Mouse (Mus musculus): ENCODE results near the gene Tenm4. TPM values are rescaled to one million over a fixed set of nuclear protein-coding genes. Genes with fewer than 3 reads are reported as not detected.

Tenm4 gene
- total and polyA plus RNA-seq, 3 experiments: 9.2 to 15.2 TPM; not detected in 1

DNA sequence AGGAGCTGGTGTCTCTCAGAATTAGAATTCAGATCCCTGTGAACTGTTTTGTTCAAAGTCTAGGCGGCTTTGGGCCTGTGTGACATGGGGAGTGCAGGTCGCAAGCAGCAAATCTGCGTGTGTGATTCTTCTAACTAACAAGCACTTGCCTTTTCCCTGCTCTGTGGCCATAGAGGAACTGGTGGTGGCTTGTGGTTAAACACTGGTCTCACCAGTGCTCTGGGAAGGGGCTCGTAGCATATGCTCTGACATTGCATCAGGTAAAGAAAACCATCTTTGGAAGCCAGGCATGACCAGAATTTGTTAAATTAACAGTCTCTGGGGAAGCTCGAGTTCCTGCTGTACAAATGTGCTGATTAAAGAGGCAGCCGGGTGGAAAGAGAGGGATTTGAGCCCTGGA lies 308.1 kb downstream of the Tenm4 start:
- TF ChIP-seq POLR2AphosphoS2 (IDR thresholded peaks at IDR 0.05; ENCODE audit: low read length) (no peak), ZNF384 (IDR thresholded peaks at IDR 0.05; ENCODE audit: low read depth, low read length) (no peak), MYC (IDR thresholded peaks at IDR 0.05; ENCODE audit: low read depth, low read length) (no peak), NRF1 (IDR thresholded peaks at IDR 0.05; ENCODE audit: insufficient read depth, low read depth, low read length, poor library complexity, severe bottlenecking) (no peak), KAT2A (conservative IDR thresholded peaks at IDR 0.05; ENCODE audit: low read depth, low read length) (no peak), ZC3H11A (IDR thresholded peaks at IDR 0.05; ENCODE audit: low read depth, low read length) (no peak)

DNA sequence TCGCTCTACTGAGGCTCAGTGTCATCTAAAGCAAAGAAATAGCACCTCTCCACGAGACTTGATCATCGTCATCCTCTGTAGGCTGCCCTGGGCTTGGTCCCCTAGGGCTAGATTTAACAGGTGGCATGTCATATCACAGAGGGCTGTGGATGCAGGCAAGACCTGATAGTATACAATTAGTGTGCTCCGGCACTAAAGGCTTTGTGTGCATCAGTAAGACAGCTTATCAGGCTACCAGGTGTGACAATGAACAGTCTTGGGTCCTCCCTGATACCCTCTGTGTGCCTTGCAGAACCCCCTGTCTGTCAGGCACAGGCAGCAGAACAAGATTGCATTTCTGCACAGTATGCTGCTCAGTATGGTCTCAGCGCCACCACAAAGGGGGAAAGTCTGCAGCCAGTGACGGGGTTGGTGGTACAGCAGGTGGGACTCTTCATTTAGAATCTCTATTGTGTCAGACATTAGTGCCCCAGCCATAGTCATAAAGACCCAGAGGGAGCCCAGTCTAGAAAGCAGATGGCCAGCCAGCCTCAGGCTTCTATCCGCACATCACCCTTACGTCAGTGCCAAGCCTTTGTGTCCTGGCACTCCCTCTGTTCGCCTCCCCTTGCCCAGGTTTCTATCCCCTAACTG lies 309.4 kb downstream of the Tenm4 start:
- H3K4me1 ChIP-seq (ENCODE audit: control insufficient read depth in 1 of 2, insufficient read depth in 2 of 2, low read length in 2 of 2): no peaks in the 10 kb centered on the region
- H3K9ac ChIP-seq (ENCODE audit: control insufficient read depth, low read depth, low read length, poor library complexity, severe bottlenecking): no peak overlapping the region
- no peak for DNase-seq (ENCODE audit: low read depth, low spot score)
- no peak overlapping the region for H3K4me3 ChIP-seq (ENCODE audit: control insufficient read depth in 1 of 2, insufficient read depth in 1 of 2, low read depth in 2 of 2, low read length in 2 of 2)
- no peaks in the 10 kb centered on the region for H3K27me3 ChIP-seq (ENCODE audit: control insufficient read depth in 1 of 2, insufficient read depth in 2 of 2, low read length in 2 of 2)
- no peaks in the 10 kb centered on the region for H3K9me3 ChIP-seq (replicated peaks; ENCODE audit: insufficient read depth, low read length)
- H3K36me3 ChIP-seq (ENCODE audit: control insufficient read depth in 1 of 2, insufficient read depth in 2 of 2, low read length in 2 of 2): no peaks in the 10 kb centered on the region
- no peaks in the 10 kb centered on the region for H3K79me2 ChIP-seq (ENCODE audit: control insufficient read depth, insufficient read depth, low read length, poor library complexity)
- no peak for TF ChIP-seq MEF2A (IDR thresholded peaks at IDR 0.05; ENCODE audit: extremely low read depth, insufficient replicate concordance, low read depth, low read length, poor library complexity, severe bottlenecking)
- no peak for TF ChIP-seq ZKSCAN1 (IDR thresholded peaks at IDR 0.05; ENCODE audit: low read depth, low read length)
- no peak for TF ChIP-seq GATA1 (IDR thresholded peaks at IDR 0.05; ENCODE audit: low read depth, low read length)
- no peak for TF ChIP-seq MAFK (IDR thresholded peaks at IDR 0.05; ENCODE audit: borderline replicate concordance, low read depth, low read length)
- no peak for TF ChIP-seq GABPA (IDR thresholded peaks at IDR 0.05; ENCODE audit: low read depth, low read length)
- TF ChIP-seq ZC3H11A (IDR thresholded peaks at IDR 0.05; ENCODE audit: low read depth, low read length): no peak
- no peak for TF ChIP-seq RAD21 (IDR thresholded peaks at IDR 0.05; ENCODE audit: low read depth, low read length)
- no peak for TF ChIP-seq CHD1 (IDR thresholded peaks at IDR 0.05; ENCODE audit: low read depth, low read length)
- TF ChIP-seq SIN3A (IDR thresholded peaks at IDR 0.05; ENCODE audit: low read length): no peak
- TF ChIP-seq HCFC1 (IDR thresholded peaks at IDR 0.05; ENCODE audit: low read depth, low read length): no peak
- no peak for TF ChIP-seq USF2 (IDR thresholded peaks at IDR 0.05; ENCODE audit: borderline replicate concordance in 1 of 2, insufficient read depth in 1 of 2, low read depth in 1 of 2, low read length in 2 of 2)
- TF ChIP-seq POLR2A (IDR thresholded peaks at IDR 0.05; ENCODE audit: control insufficient read depth in 1 of 2, insufficient read depth in 1 of 2, low read depth in 1 of 2, low read length in 2 of 2, poor library complexity in 1 of 2): no peak
- no peak overlapping the region for H3K27ac ChIP-seq (ENCODE audit: control insufficient read depth, low read depth, low read length)

More for the DNA sequence above, 308.1 kb downstream of the Tenm4 start:
- Histone ChIP-seq H3K36me3 (ENCODE audit: control insufficient read depth in 1 of 2, insufficient read depth in 2 of 2, low read length in 2 of 2) (no peaks in the 10 kb centered on the region), H3K79me2 (ENCODE audit: control insufficient read depth, insufficient read depth, low read length, poor library complexity) (no peaks in the 10 kb centered on the region), H3K4me3 (ENCODE audit: control insufficient read depth in 1 of 2, insufficient read depth in 1 of 2, low read depth in 2 of 2, low read length in 2 of 2) (no peak overlapping the region), H3K4me1 (ENCODE audit: control insufficient read depth in 1 of 2, insufficient read depth in 2 of 2, low read length in 2 of 2) (no peaks in the 10 kb centered on the region), H3K27ac (ENCODE audit: control insufficient read depth, low read depth, low read length) (no peak overlapping the region), H3K27me3 (ENCODE audit: control insufficient read depth in 1 of 2, insufficient read depth in 2 of 2, low read length in 2 of 2) (no peaks in the 10 kb centered on the region), H3K9me3 (replicated peaks; ENCODE audit: insufficient read depth, low read length) (no peaks in the 10 kb centered on the region), H3K9ac (ENCODE audit: control insufficient read depth, low read depth, low read length, poor library complexity, severe bottlenecking) (no peak overlapping the region)
- no peak for DNase-seq (ENCODE audit: low read depth, low spot score)
